Mouse (Mus musculus) cerebellum, adult 11 months (tissue): Measurements from ENCODE around the gene Usp3.

Experiments
- DNase-seq: peaks from one replicate; pipeline ENCODE4 v3.0.0; 2022

Gene Usp3

GRCm38 (mm10) chr9:66601006-66601405 lies 8.1 kb upstream of the Usp3 start:
- no peak for DNase-seq

GRCm38 (mm10) chr9:66600551-66600950 lies 7.6 kb upstream of the Usp3 start:
- DNase-seq, result no peak

- no peak for DNase-seq
Observed at GRCm38 (mm10) chr9:66599577-66599976, 6.6 kb upstream of the Usp3 start.

GRCm38 (mm10) chr9:66598636-66599035 lies 5.7 kb upstream of the Usp3 start:
- DNase-seq, result no peak

GRCm38 (mm10) chr9:66597480-66598215 lies 4.7 kb upstream of the Usp3 start:
- DNase-seq, result no peak

GRCm38 (mm10) chr9:66597076-66597475 lies 4.1 kb upstream of the Usp3 start:
- no peak for DNase-seq

GRCm38 (mm10) chr9:66595722-66596675 lies 3.1 kb upstream of the Usp3 start:
- DNase-seq, result no peak

GRCm38 (mm10) chr9:66594061-66594460 lies 1.1 kb upstream of the Usp3 start:
- DNase-seq, result no peak

GRCm38 (mm10) chr9:66593613-66593969 lies 649 bp upstream of the Usp3 start:
- no peak for DNase-seq

GRCm38 (mm10) chr9:66591851-66592645 lies 894 bp downstream of the Usp3 start:
- DNase-seq, result no peak

- no peak for DNase-seq
Observed at GRCm38 (mm10) chr9:66590051-66590450, 2.9 kb downstream of the Usp3 start.

GRCm38 (mm10) chr9:66587016-66587415 lies 5.9 kb downstream of the Usp3 start:
- no peak for DNase-seq

- DNase-seq, result peak; percentile 75
Observed at GRCm38 (mm10) chr9:66586533-66586932, 6.4 kb downstream of the Usp3 start.

GRCm38 (mm10) chr9:66585191-66585590 lies 7.8 kb downstream of the Usp3 start:
- no peak for DNase-seq

- no peak for DNase-seq
Observed at GRCm38 (mm10) chr9:66584176-66584575, 8.8 kb downstream of the Usp3 start.

GRCm38 (mm10) chr9:66583244-66583643 lies 9.7 kb downstream of the Usp3 start:
- DNase-seq, result no peak

- no peak for DNase-seq
Observed at GRCm38 (mm10) chr9:66581694-66582093, 11.2 kb downstream of the Usp3 start.

GRCm38 (mm10) chr9:66580722-66581121 lies 12.2 kb downstream of the Usp3 start:
- DNase-seq, result no peak

GRCm38 (mm10) chr9:66575878-66576238 lies 17.1 kb downstream of the Usp3 start:
- DNase-seq, result no peak

- no peak for DNase-seq
Observed at GRCm38 (mm10) chr9:66575041-66575877, 17.7 kb downstream of the Usp3 start.

- no peak for DNase-seq
Observed at GRCm38 (mm10) chr9:66571986-66572700, 20.8 kb downstream of the Usp3 start.

GRCm38 (mm10) chr9:66562215-66562614 lies 30.7 kb downstream of the Usp3 start:
- DNase-seq, result no peak
